Mouse (Mus musculus) ES-Bruce4 (cell line): Measurements from ENCODE around the gene Vps8.

Source experiments
- CTCF ChIP-seq: IDR thresholded peaks from one replicate; pipeline ENCODE4 v1.8.1; 2011; ENCODE audit warnings: low read depth, low read length
- EP300 ChIP-seq: IDR thresholded peaks from 2 replicates; pipeline ENCODE4 v1.6.1; 2011; ENCODE audit warnings: low read depth, low read length; ENCODE audit not compliant: insufficient read depth

- TF ChIP-seq CTCF (no peak), EP300 (no peak)
Observed at GRCm38 (mm10) chr16:21494681-21495080, 71.8 kb downstream of the Vps8 start.
